Comparison of ENCODE assay signal across 8 mouse cellular contexts in genomic region chr17:81419802-81420459, GRCm38 (mm10). TPM values are rescaled to one million over a fixed set of nuclear protein-coding genes. Genes with fewer than 3 reads are reported as not detected.
DNase-seq lines count a peak whose midpoint lies in the region; ATAC-seq lines count a peak whose summit lies in the region.

No protein-coding gene starts in this region.

- no peaks in the 10 kb centered on the region for H3K4me1 ChIP-seq in midbrain, embryonic 16.5 days (ENCODE audit: control insufficient read depth, insufficient read depth, low read length)
- peaks cover 7% of the 10 kb centered on the region; the same call in 1 of the 2 replicates for H3K4me1 ChIP-seq in kidney, embryonic 16.5 days (ENCODE audit: insufficient read depth, low read length)

- peak; percentile 33 to 68 for DNase-seq in frontal cortex, adult 2 months (ENCODE audit: extremely low spot score in 1 of 2, low spot score in 1 of 2)
- no peak for DNase-seq in frontal cortex, postnatal 14 days (ENCODE audit: low spot score in 2 of 2)
- DNase-seq in fibroblast of lung, adult 2 months (ENCODE audit: low read depth), result peak; percentile 11
- DNase-seq in layer of hippocampus, adult 9-11 months, result peak; percentile 78
- no peak for DNase-seq in ovary, postnatal 10 days (ENCODE audit: low spot score)
- DNase-seq in urinary bladder, adult 18-20 months (ENCODE audit: low spot score in 2 of 2), result no peak

- H3K27me3 ChIP-seq in midbrain, embryonic 16.5 days (ENCODE audit: control insufficient read depth, insufficient read depth, low read depth, low read length), result no peaks in the 10 kb centered on the region
- no peaks in the 10 kb centered on the region for H3K27me3 ChIP-seq in kidney, embryonic 16.5 days (ENCODE audit: insufficient read depth, low read length)

- H3K9me3 ChIP-seq in midbrain, embryonic 16.5 days (replicated peaks; ENCODE audit: control insufficient read depth, low read length, poor library complexity, severe bottlenecking), result no peaks in the 10 kb centered on the region
- H3K9me3 ChIP-seq in kidney, embryonic 16.5 days (ENCODE audit: low read length), result no peaks in the 10 kb centered on the region

- H3K4me2 ChIP-seq in midbrain, embryonic 16.5 days (ENCODE audit: low read length), result no peak overlapping the region
- H3K4me2 ChIP-seq in kidney, embryonic 16.5 days (replicated peaks; ENCODE audit: low read depth, low read length), result no peak overlapping the region

- 38% methylated on average over 10 of the region's 10 CpGs for whole genome bisulfite sequencing in midbrain, embryonic 16.5 days
- 90% methylated on average over 10 of the region's 10 CpGs for WGBS in kidney, embryonic 16.5 days

- H3K9ac ChIP-seq in midbrain, embryonic 16.5 days (ENCODE audit: low read depth, low read length), result no peak overlapping the region
- no peak overlapping the region for H3K9ac ChIP-seq in kidney, embryonic 16.5 days (replicated peaks; ENCODE audit: low read length)

- H3K36me3 ChIP-seq in midbrain, embryonic 16.5 days (ENCODE audit: control insufficient read depth, insufficient read depth, low read length), result no peaks in the 10 kb centered on the region
- 0 out of 2 replicates have a peak, but pooled peaks cover 4% of the 10 kb centered on the region for H3K36me3 ChIP-seq in kidney, embryonic 16.5 days (ENCODE audit: insufficient read depth, low read length)

- H3K27ac ChIP-seq in midbrain, embryonic 16.5 days (ENCODE audit: low read length), result peak overlapping the region; percentile 30; the same call in 1 of the 2 replicates
- H3K27ac ChIP-seq in kidney, embryonic 16.5 days (ENCODE audit: low read length), result no peak overlapping the region

- ATAC-seq in midbrain, embryonic 16.5 days, result peak; percentile 77
- ATAC-seq in kidney, embryonic 16.5 days (ENCODE audit: low FRiP score, low TSS enrichment), result no peak

- H3K4me3 ChIP-seq in midbrain, embryonic 16.5 days (ENCODE audit: low read depth, low read length), result no peak overlapping the region
- no peak overlapping the region for H3K4me3 ChIP-seq in kidney, embryonic 16.5 days (ENCODE audit: low read length)

RNA-seq across cellular contexts. Expression of gene Gm11096, which starts 21.6 kb away (rescaled TPM):
- not detected in 2 replicates for polyA plus RNA-seq in frontal cortex, adult 2 months (2012; rRNA removed)
- not detected in 2 replicates for polyA plus RNA-seq in midbrain, embryonic 16.5 days (2015; fragmentation: Nextera tagmentation; extraction: Ambion mirVana)
- not detected in 2 replicates for polyA plus RNA-seq in kidney, embryonic 16.5 days (2015; fragmentation: Nextera tagmentation; extraction: Ambion mirVana)

Comparison
In these comparisons a context has a peak if more than half of its experiments do, and no peak if none do; other contexts are left out.
1. DNase-seq: peak in frontal cortex, adult 2 months (2 of 2), fibroblast of lung, adult 2 months (single experiment) and layer of hippocampus, adult 9-11 months (single experiment); none in frontal cortex, postnatal 14 days (0 of 2), ovary, postnatal 10 days (single experiment) and urinary bladder, adult 18-20 months (0 of 2).